Mouse (Mus musculus): ENCODE measurements at regions not wholly inside any gene's neighbourhood (a gene's known extent, or its start where the extent isn't known, plus 50 kb on each side); places are given as distances from the start of the nearest gene placed in this dataset.
A peak's percentile ranks its signal among the peaks of the same experiment; 100 is the strongest.

DNA sequence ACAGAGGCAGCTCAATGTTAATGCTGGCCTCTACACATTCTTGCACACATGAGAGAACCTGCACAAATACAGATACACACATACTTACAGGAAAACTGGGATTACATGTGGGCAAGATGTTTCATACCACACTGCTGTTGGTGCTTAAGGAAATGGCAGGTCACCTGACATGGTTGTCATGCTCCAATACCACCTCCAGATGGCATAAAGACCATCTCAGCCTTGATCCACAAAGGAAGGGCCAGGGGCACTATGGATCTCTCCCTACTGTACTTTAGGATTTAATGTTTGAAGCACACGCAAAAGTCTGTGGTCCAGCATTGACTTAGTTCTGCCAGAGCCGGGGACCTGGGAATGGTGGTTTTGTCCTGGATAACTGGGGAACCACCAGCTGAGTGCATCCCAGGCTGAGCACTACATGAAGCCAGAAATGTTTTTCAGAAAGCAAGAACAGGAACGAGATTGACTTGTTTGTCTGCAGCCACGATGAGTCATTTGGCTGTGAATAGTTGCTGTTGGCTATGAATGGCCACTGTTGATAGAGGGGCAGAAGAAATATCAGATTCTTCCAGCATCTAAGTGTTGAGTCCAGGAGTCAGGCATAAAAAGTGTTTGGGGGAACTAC, 176.0 kb upstream of the Pabpc6 start:
- DNase-seq = peak; percentile 46 to 58

DNA sequence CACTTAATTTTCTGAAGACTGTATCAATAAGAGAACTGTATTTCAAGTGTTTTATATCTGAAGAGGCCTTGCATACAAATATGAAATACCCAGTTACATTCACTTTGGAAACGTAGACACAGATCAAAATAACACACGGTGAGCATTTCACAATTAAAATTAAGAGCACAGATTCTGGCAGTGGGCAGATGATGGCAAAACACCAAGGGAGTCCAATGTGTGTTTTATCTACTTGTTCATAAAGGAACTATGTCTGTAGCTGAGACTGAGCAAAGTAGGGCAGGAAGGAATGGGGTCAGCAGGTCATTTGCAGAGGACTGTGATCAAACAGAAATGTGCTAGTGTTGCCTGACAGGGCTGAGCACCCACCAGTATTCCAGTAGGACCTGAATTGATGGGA, 171.6 kb upstream of the Pabpc6 start:
- no peak for DNase-seq

DNA sequence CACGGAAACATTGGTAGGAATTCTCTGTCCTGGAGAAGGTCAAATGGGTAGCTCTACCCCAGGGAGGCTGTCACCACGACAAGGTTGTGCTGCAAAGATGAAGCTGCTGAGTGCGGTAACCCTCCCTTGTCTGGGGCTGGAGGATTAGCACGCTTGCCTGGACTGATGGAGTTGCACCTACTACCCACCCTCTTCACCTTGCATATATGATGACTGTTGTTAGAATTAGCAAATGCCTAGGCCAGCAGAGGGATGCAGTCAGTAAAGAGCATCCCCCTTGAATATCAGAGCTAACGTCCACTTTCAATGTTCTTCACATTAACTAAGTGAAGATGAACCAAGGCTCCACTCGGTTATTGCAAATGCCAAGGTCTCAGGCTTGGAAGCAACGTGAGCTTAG, 169.7 kb upstream of the Pabpc6 start:
- DNase-seq = no peak

DNA sequence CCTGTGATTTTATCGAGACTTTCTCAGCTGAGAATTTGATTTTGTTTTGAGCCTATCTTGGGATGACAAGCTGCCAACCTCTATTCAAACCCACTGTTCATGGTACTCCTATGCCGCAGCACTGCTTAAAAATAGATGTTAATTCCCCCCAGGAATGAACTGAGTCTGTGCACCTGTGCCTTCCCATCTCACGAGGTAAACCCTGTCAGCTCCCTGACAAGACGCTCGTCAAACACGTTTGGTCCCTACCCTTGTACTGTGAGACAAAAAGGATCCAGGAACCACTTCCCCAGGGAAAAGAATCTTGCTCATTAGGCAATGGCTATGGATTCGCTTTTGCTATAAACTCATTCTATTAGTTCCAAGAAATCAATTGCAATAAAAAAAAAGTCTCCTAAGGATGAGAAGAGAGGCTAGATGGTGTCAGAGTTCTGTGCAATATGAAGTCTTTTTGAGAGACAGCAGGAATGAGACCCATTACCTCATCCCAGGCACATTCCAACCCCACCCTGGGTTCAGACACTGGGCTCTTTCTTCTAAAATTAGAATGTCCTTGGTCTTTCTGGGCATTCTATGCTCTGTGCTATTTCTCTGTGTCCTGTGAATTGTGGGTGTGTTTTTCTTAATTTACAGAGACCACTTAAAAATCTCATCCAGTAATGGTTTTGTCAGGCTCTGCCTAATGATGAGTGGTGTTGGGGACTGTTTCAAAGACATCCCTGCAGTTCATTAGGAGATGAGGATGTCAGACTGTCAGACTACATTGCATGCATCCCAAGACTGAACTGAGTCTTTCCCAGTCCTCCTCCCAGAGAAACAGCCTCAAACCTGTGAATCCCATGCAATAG, 167.7 kb upstream of the Pabpc6 start:
- peak in 1 of 2 experiments; percentile 21 for DNase-seq

DNA sequence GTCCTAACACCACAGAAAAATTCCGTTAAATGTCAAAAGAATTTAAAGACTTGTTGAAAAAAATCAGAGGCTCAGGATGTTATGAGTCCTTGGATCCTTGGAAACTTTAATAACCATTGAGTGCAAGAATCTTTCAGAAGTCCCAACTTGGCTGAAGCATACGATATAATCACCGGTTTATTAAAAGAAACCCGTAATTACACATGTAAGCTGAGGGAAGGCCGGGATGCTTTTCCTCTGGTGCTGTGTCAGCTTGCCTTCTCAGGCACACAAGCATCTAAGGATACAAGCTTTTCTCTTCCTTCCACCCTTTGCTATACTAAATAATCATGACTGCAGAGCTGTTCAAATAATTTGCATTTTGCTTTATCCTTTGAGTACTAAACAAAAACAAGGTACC, 160.4 kb upstream of the Pabpc6 start:
- DNase-seq = no peak

DNA sequence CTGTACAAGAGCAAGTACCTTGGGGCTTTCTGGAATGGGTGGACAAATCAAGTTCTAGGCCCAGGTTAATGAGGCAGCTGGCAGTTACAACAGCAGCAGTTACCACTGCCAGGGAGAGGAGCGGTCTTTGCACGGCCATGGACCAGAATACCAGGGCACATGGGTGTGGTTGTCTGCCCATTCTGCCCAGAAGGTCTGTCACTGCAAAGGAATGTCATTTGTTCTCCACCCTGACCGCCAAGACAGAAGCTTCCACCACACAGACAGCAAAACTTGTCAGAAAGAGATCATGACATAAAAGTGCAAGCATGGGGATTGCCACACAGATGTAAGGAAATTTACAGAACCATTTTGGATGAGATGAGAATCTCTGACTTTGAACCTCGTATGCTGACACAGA, 151.8 kb upstream of the Pabpc6 start:
- DNase-seq = no peak

DNA sequence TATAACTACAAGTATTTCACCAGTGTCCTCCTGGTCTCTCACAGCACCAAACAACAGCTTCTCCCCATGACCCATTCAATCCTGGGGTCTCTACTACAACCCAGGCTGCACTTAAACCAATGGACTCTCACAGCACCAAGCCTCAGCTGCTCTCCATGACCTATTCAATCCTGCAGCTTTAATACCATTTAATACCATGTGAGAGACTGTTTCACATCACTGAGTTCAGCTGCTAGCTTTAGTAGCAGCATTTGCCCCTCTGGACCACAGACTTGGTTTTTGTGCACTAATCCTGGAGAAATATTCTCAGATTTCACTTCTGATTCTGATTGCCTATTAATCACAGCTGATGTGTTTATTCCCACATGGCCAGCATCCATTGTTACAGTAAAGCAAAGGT, 147.5 kb upstream of the Pabpc6 start:
- DNase-seq = no peak

DNA sequence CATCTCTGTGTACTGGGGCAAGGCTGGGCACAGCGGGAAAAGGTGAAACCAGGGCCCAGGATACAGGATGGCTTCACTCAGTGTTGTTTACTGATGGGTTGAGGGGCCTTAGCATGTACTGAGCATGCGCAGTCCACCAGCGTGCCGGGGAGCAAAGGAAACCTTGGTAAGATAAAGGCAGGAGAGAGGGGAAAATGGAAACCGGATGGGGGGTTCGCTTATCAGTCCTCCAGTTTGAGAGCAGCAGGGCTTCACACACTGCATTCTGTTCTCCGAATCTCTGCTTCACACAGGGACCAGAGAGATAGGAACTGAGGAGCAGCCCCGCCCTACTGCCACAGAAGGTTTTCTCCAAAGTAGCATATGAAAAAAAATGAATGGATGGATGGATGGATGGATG, 127.6 kb upstream of the Pabpc6 start:
- no peak for DNase-seq

DNA sequence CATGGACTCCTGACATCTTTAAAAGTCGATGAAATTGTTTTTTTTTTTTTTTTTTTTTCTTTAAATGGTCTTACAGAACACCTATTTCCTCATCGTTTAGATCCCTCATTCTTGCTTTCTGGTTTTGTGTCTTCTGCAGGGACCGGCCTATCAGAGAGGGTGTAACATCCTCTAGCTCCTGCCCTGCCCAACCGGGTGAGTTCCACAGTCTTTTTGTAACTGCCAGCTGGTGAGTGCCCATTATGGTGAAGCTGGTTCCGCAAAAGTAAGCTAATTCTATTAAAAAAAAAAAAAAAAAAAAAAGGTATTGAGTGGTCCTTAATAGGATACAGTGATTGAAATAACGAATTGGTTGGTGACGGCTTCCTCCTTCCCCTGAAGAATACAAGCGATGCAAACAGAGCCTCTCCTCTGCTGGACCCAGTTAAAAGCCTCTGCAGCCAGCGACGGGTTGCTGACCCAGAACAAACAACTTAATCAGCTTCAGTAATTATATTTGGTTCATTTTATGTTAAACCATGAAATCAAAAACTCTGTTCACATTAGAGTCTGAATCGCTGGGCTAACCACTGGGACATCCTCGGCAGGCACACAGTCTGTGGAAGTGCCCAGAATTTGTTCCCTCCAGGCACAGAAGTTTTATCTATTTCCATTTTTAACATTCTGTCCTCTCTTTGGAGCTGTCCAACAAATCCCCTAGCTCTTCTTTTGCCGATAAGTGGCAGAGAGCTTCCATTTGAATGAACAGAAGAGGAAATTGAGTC, 126.9 kb upstream of the Pabpc6 start:
- no peak for DNase-seq

DNA sequence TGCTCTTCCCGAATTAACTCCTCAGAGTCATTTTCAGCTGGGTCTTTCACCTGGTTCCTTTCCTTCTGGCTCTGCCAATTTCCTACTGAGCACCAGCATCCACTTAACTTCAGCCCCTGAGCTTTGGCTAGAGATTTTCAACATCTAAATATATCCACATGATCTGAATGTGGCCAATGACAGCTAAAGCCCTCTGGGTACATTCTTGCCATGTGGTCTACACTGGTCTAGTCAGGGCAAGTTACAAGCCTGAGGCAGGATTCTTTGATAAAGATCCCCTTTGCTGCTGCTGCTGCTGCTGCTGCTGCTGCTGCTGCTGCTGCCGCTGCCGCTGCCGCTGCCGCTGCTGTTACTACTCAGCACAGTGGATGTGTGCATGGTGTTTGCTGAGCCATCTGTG, 109.3 kb upstream of the Pabpc6 start:
- DNase-seq = no peak

DNA sequence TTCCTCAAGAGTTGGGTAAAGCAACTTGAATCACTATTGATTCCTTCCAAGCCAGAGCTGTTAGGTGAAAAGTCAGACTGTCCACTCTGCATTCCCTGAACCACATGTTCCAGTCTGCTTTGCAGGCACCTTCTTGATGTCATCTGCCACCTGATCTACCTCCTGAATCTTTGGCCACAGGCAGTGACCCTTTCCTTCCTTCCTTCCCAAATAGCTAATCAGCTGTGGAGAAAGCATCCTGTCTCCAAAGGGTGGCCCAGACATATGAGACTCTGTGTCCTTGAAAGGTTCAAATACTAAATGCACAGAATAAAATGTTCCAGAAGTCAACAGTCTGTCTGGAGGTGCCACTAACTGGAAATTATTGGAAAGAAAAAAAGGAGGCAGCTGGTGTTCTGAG, 107.6 kb upstream of the Pabpc6 start:
- DNase-seq = no peak

DNA sequence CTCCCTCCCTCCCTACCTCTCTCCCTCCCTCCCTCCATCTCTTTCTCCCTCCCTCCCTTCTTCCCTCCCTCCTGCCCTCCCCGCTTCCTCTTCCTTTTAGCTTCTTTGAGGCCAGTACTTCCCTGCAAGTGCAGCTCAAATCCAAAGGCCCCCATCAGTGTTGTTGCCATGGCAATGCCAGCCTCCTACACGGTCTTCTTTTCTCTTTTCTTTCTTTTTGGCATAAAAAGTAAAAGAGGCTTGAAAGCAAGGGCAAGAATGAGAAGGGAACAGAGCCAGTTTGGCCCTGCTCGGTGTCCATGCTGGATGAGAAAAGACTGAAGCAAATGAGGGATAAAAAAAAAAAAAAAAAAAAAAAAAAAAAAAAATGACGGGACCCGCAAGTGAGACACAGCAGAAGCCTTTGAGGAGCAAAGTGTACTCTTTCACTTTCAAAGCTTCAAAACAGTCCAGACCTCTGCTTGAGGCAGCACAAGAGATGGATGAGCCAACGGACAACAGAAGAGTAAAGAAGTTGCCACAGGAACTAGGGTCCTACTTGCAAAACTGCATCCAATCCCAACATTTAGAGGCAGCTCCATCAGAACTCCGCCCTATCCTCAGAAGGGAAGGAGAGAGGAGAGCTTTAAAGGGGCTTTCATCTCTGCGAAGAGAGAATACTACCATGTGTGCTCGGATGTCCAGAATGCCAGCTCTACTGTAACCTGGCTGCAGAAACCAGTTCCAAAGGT, 106.9 kb upstream of the Pabpc6 start:
- DNase-seq = no peak

DNA sequence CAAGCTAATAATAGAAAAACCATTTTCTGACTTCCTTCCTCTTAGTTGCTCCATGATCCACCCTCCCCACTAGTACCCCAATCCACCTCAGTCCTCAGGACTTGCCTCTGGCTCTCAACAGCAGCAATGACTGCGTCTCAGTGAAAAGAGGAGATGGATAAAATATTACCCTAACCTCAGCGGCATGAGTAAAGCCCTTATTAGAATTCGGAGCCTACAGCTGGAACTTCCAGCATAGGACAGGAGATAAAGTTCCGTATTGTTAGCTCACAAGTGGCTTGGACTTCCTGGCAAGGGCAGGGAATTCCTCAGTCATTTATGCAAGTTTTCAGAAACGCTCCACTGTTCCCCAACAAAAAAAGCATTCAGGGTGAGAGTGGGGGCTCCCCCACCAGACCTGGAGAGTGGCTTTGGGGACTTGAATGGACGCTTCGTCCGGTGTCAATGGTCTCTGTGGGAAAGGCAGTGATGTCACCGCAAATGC, 106.2 kb upstream of the Pabpc6 start:
- DNase-seq = peak; percentile 43 to 54

DNA sequence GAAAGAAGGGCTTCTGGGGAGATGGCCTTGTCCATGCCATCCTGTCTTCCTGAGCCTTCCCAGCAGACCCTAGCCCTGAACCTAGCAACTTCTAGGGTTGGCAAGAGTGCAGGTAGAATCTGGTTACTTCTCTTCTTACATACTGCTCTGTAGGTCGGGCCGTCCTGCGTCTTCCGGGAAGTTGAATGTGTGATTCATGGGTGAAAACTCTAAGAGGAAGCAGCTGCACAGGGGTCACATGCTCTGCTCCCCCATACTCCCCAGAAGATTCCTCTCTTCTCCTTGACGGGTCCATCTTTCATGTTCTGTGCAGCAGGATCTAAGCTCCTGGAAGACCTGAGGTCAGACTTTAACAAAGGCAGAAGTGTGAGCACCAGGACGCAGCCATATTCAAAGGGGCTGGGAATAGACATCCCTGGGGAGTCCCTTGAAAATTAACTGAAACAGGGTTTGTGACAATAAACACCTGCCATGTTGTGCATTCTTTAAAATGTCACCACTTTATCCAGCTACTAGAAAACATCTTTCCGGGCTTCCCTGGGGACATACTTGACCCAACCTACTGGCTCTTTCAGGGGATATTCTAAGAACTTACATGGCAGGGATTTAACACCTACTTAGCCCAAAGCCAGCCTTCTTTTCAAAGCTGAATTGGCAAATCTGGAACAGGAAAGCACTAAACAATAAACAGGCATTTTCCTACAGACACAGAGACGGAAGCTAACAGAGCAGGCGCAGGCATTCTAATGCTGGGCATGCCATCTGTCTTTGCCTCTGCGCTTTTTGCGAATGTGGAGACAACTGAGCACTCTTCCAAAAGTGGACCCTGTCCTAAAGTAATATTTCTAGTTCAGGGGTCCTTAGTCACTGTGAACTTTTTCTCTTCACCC, 105.5 kb upstream of the Pabpc6 start:
- DNase-seq = peak; percentile 29 to 51

DNA sequence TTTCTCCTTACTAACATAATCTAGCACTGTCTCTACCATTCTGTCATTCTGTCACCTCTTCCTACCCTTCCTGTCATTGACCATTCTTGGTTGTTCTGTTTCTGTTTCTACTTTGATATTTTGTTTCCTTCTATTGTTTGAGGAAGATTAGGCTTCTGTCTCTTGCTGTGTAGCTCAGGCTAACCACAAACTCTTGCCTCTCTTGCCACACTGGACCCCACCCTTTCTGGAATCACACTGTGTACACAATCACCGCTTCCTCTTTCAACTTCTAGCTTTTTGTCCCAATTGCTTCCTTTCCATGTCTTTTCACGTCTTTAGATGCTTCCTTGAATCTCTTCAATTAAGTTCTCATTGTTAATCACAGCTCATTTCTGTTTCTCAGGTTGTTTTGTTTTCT, 104.2 kb upstream of the Pabpc6 start:
- peak in 1 of 2 experiments; percentile 64 for DNase-seq

DNA sequence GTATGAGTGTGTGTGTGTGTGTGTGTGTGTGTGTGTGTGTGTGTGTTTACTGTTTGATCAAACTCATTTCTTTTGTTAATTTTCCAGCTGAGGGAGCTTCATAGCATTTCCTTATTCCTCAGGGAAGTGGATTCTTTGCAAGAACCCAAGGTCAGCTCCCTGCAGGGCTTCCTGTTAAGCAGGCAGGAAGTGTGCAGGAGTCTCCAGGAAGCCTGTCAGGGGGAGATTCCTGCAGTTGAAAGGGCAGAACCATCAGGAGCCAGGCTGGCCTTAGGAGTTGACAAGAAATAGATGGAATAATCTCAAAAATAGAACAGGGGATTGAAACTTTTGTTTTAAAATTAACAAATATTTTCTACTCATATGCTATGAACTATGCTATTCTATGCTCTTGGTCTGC, 98.8 kb upstream of the Pabpc6 start:
- DNase-seq = peak; percentile 36 to 81

DNA sequence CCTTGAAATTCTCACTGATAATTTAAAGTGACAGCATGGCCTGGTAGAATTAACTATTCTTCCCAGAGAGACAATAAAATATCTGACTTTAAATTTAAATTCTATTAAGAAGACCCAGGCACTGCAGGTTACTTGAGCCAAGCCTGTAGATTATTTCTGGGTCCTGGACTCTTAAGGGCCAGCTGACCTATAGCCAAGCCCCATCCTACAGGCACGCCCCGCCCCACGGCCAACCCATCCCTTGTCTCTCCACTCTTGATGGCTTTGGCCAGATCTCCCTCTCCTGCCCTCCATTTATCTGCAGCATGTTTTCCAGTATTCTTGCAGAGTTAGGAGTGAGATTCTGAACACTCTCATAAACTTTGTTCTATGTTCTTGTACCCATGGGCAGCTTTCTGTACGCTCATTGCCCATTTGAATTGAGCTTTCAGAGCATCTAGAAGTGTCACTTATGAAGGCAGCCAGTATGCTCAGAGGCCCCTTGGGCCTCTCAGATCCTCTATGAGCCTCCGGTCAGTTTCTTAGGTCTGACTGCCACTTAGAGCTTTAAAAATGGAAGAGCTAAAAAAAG, 96.2 kb upstream of the Pabpc6 start:
- DNase-seq = peak in 1 of 2 experiments; percentile 35

DNA sequence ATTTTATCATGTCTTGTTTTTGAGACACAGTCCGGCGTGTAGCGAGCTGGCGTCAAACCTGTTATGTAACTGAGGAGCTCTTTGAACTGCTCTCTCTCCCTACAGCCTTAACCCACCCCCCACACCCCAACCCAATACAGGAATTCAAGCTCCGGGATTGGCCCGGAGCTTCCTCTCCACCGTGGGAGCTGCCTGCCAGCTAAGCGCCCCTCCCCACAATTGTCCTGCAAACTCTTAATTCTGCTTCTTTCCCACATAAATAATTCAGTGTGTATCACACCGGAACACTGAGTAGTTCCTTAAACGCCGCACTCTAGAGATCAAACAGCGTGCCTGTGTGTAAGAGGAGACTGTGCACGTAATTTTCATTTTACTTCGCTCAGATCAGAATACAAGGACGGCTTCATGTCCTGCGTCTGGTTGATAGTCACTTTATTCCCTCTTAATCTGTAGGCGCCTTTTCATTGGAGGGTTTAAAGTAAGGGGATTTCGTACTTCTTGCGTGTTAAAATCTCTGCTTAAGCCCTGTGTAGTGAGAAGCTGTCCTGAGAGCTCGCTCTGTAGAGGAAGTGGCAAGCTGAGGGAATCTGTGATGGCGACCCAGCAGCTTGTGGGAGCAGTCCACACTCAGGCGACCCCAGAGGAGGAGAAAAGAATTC, 95.3 kb upstream of the Pabpc6 start:
- peak; percentile 73 to 74 for DNase-seq

DNA sequence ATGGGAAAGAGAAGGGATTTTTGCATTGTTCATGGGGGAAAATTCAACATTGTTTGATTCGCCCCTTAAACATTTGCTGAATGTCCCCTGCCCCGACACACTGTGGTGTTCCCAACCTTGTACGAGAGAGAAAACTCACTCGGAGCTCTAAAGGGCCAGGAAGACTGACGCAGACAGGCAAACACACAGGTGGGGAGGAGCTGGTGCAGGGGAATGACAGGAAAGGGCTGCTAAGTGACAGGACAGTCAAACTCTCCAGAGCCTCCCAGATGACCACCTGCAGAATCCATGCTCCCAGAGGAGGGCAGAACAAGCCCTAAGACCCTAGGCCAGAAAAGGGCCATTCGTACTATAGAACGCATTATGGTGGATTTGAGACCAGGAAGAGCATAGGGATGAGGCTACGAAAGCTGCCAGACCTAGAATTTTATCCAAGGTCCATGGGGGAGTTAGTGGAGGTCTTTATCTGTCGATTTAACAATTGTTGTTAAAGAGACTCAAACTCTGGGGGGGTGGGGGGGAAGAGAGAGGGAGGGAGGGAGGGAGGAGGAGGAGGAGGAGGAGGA, 94.6 kb upstream of the Pabpc6 start:
- DNase-seq = peak; percentile 35 to 55

DNA sequence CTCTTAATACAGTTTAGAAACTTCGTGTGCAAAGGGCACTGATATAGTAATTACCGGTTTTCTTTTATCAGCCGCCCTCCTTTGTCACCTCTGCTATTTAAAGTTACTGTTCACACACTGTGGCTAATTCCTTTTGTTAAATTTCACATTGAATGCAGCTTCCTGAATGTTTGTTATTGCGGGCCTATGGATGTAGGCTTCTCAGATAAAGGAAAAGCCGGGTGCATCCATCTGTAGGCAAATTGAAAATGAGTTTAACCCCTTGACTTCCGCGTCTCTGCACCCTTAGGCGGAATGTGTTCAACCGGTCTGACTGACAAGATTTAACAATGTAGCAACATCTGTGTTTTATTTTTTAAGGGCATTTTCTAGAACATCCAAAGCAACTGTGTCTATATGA, 93.6 kb upstream of the Pabpc6 start:
- peak in 1 of 2 experiments; percentile 19 for DNase-seq
